Mouse (Mus musculus) ES-E14 (cell line): ENCODE data around the gene Nps. TPM values are rescaled to one million over a fixed set of nuclear protein-coding genes. Genes with fewer than 3 reads are reported as not detected.

ENCODE experiments used
- DNase-seq: peaks from one replicate; pipeline ENCODE4 v3.0.0-alpha.2; 2013; ENCODE audit warnings: low read depth, low spot score
- H3K27ac ChIP-seq: 2 replicates; pipeline ENCODE4 v1.5.1; 2012; ENCODE audit warnings: low read depth, mild to moderate bottlenecking, low read length, moderate library complexity, mixed read lengths; ENCODE audit not compliant: poor library complexity, insufficient read depth, severe bottlenecking
- H3K36me3 ChIP-seq: 2 replicates; pipeline ENCODE4 v1.6.1; 2012; ENCODE audit warnings: mild to moderate bottlenecking, low read length, moderate library complexity, mixed read lengths; ENCODE audit not compliant: control insufficient read depth, poor library complexity, insufficient read depth, severe bottlenecking
- H3K4me1 ChIP-seq, 2 experiments: fragments of 150-350 bp in 1 of 2; sonication (generic) in 1 of 2; 2 replicates each; pipeline ENCODE4 v1.6.1; 2012; ENCODE audit warnings: low read length in 2 of 2, mild to moderate bottlenecking in 1 of 2, mixed read lengths in 1 of 2; ENCODE audit not compliant: control insufficient read depth in 2 of 2, insufficient read depth in 2 of 2, poor library complexity in 1 of 2
- H3K4me3 ChIP-seq, 2 experiments: fragments of 150-350 bp in 1 of 2; sonication (generic) in 1 of 2; 2 replicates each; pipeline ENCODE4 v1.5.1; 2012; ENCODE audit warnings: low read length in 2 of 2, low read depth in 1 of 2, mild to moderate bottlenecking in 1 of 2, mixed read lengths in 1 of 2; ENCODE audit not compliant: insufficient read depth in 1 of 2, poor library complexity in 1 of 2, severe bottlenecking in 1 of 2
- H3K9ac ChIP-seq: 2 replicates; pipeline ENCODE4 v1.6.1; 2012; ENCODE audit warnings: low read depth, mild to moderate bottlenecking, low read length, mixed read lengths; ENCODE audit not compliant: poor library complexity, insufficient read depth, severe bottlenecking
- H3K9me3 ChIP-seq: fragments of 150-350 bp; sonication (generic); 2 replicates; pipeline ENCODE4 v1.6.1; 2012; ENCODE audit warnings: low read depth, mild to moderate bottlenecking, low read length; ENCODE audit not compliant: control insufficient read depth, insufficient read depth
- CHD2 ChIP-seq: IDR thresholded peaks from 2 replicates; pipeline ENCODE4 v1.6.1; 2014; ENCODE audit warnings: mild to moderate bottlenecking, low read depth, low read length, inconsistent platforms
- HCFC1 ChIP-seq: IDR thresholded peaks from 2 replicates; pipeline ENCODE4 v1.6.1; 2012; ENCODE audit warnings: low read length, inconsistent platforms, borderline replicate concordance; ENCODE audit not compliant: insufficient read depth
- MAFK ChIP-seq: IDR thresholded peaks from 2 replicates; pipeline ENCODE4 v1.6.1; 2014; ENCODE audit warnings: mild to moderate bottlenecking, low read depth, low read length, inconsistent platforms; ENCODE audit not compliant: insufficient read depth
- ZC3H11A ChIP-seq: IDR thresholded peaks from 2 replicates; pipeline ENCODE4 v1.6.1; 2012; ENCODE audit warnings: low read depth, mild to moderate bottlenecking, inconsistent platforms, low read length, borderline replicate concordance
- ZNF384 ChIP-seq: IDR thresholded peaks from 2 replicates; pipeline ENCODE4 v1.6.1; 2012; ENCODE audit warnings: low read depth, low read length, inconsistent platforms
- in situ Hi-C, 2 experiments: fragments of 600-800 bp; cut with MboI; formaldehyde crosslinking; loops; one replicate each; pipeline ENCODE4 v1.15.1; 2025; ENCODE audit warnings: low sequenced_read_pairs in 2 of 2, inconsistent platforms in 1 of 2; ENCODE audit not compliant: unreplicated experiment in 2 of 2
- total RNA-seq: library from RNA; depleted of rRNA; stranded (reverse); fragments of 300-350 nt; gene quantifications from 2 replicates; pipeline ENCODE4 v1.2.3, GENCODE M21; 2012

Gene Nps
- total RNA-seq, 1 experiment, result not detected

DNA sequence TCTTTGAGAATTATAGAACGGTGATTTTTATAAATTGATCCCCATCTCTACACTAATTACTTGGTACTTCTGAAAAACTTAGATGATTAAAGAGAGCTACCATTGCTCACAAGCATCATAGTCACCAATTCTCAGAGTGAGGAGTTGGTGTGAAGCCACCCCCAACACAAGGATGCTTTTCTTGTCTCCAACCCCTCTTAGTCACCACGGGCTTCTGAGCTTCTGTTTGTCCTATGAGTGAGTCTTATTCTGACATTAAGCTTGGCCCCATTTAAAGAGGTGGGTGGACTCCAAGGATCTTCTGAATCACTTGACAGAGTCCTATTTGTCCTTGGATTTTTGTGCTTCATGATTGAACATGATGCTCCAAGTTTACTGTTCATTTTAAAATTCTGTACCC, 37.0 kb upstream of the Nps start:
- no peak overlapping the region for H3K4me3 ChIP-seq
- no peaks in the 10 kb centered on the region for H3K36me3 ChIP-seq
- no peak overlapping the region for H3K27ac ChIP-seq
- no peak overlapping the region for H3K9ac ChIP-seq
- no peak for TF ChIP-seq CHD2
- no peak for TF ChIP-seq MAFK
- TF ChIP-seq ZC3H11A, result no peak
- TF ChIP-seq ZNF384, result no peak
- TF ChIP-seq HCFC1, result no peak
- H3K9me3 ChIP-seq, result no peaks in the 10 kb centered on the region
- in situ Hi-C loops, result no loop called here
- no peaks in the 10 kb centered on the region for H3K4me1 ChIP-seq
- no peak for DNase-seq

DNA sequence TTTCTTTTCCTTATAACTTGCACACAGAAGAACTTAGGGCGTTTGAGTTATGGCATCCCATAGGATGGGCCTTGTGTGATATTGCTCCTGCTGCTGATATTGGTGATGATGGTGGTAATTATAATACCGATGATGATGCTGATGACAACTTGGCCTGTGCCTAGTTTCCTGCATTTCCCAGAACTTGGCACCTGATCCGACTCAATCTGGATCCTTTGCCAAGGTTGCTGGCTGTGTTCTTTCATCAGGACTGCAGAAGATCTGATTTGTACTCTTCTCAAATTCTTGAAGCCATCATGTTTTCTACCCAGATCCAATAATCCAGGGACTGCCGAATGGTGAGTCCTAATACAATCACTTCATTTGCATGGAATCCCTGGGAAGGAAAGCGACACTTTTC, 32.5 kb upstream of the Nps start:
- H3K4me3 ChIP-seq, result no peak overlapping the region
- no peak for DNase-seq
- no peak overlapping the region for H3K9ac ChIP-seq
- no peak overlapping the region for H3K27ac ChIP-seq
- no peaks in the 10 kb centered on the region for H3K36me3 ChIP-seq
- TF ChIP-seq ZNF384 (no peak), CHD2 (no peak), ZC3H11A (no peak), HCFC1 (no peak), MAFK (no peak)
- H3K9me3 ChIP-seq, result no peaks in the 10 kb centered on the region
- in situ Hi-C loops, result no loop called here
- no peaks in the 10 kb centered on the region for H3K4me1 ChIP-seq

DNA sequence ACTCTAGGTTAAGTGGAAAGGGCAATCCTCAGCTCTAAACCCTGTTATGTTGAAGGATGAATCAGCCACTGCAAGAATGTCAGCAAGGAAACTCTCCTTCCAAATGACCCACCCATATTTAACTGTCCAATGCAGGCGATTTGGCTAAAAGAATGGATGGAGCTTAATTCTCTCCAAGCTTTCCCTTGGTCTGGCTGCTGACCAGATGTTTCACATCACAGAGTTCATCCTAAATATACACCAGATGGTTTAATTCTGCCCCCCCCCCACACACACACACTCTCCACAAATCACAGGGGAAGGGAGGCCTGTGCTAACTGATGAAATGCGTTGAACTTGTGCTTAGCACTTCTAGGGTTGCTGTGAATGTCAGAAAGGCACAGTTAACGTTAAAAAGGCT, 21.4 kb upstream of the Nps start:
- Histone ChIP-seq H3K36me3 (no peaks in the 10 kb centered on the region), H3K9ac (no peak overlapping the region), H3K4me3 (no peak overlapping the region), H3K9me3 (no peaks in the 10 kb centered on the region), H3K4me1 (no peaks in the 10 kb centered on the region), H3K27ac (no peak overlapping the region)
- TF ChIP-seq MAFK (no peak), CHD2 (no peak), HCFC1 (no peak), ZC3H11A (no peak)
- in situ Hi-C loops, result no loop called here
- DNase-seq, result no peak

DNA sequence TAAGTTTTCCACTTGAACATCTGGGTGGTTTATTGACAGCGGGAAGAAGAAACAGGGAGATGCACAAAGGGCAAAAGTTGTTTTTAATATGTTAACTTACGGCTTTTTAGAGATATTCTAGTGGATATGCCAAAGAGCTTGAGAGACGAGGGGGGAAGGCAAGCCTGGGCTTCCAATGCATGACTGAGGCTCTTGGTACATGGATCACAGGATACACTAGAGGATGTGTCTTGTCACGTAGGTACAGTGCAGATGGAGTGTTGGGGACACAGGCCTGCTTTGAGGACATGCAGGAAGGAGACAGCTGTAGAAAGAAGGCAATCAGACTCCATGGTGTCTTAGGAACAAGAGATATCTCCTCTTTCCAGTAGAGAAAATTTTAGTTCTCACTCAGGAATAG, 19.1 kb upstream of the Nps start:
- Histone ChIP-seq H3K4me1 (no peaks in the 10 kb centered on the region), H3K9me3 (no peaks in the 10 kb centered on the region), H3K9ac (no peak overlapping the region), H3K4me3 (no peak overlapping the region), H3K36me3 (no peaks in the 10 kb centered on the region), H3K27ac (no peak overlapping the region)
- in situ Hi-C loops, result no loop called here
- DNase-seq, result no peak
- TF ChIP-seq ZNF384, result no peak
- TF ChIP-seq CHD2, result no peak
- no peak for TF ChIP-seq ZC3H11A
- TF ChIP-seq HCFC1, result no peak
- TF ChIP-seq MAFK, result no peak

DNA sequence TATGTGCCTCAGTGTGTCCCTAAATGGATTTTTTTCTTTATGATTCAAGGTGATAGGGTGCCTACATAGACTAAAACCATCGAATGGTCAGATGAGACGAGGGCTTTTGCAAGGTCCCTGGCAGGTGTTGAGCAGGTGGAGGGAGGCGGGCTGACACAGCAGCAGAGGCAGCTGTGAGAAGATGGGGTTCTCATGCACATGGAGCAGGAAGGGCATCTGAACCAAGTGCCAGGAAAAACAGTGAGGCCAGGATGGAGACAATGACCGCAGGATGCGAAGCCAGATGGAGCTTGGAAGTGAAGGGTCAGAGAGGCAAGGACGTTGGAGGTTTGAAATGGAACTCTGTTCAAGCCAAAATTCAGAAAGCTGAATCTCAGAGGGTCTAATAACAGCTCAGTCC, 18.5 kb upstream of the Nps start:
- Histone ChIP-seq H3K4me1 (no peaks in the 10 kb centered on the region), H3K4me3 (no peak overlapping the region), H3K36me3 (no peaks in the 10 kb centered on the region), H3K27ac (no peak overlapping the region), H3K9me3 (no peaks in the 10 kb centered on the region), H3K9ac (no peak overlapping the region)
- in situ Hi-C loops, result no loop called here
- no peak for DNase-seq
- TF ChIP-seq HCFC1 (no peak), ZNF384 (no peak), CHD2 (no peak), MAFK (no peak), ZC3H11A (no peak)
